Mouse (Mus musculus) kidney, adult 2 months (tissue): ENCODE measurements around the gene AL732309.1.

Experiments used
- CTCF ChIP-seq: fragments of 200-500 bp; conservative IDR thresholded peaks from 2 replicates; pipeline ENCODE4 v1.5.1; 2011; ENCODE audit warnings: low read depth, mild to moderate bottlenecking, control low read depth, low read length, moderate library complexity, mixed read lengths; ENCODE audit not compliant: insufficient read depth, insufficient read length
- POLR2A ChIP-seq: fragments of 200-500 bp; IDR thresholded peaks from one replicate; pipeline ENCODE4 v1.6.1; 2011; ENCODE audit warnings: low read depth, low read length, control low read depth

GRCm38 (mm10) chr2:25289651-25290050, 43.0 kb upstream of the AL732309.1 start, which contains the start of gene Lrrc26:
- no peak for TF ChIP-seq CTCF
- TF ChIP-seq POLR2A, result no peak
